Mouse (Mus musculus): ENCODE data around the gene Xiap.

- TF ChIP-seq ZNF384 (IDR thresholded peaks at IDR 0.05; ENCODE audit: low read depth, low read length) (no peak), CHD2 (IDR thresholded peaks at IDR 0.05; ENCODE audit: low read depth, low read length) (no peak), MAFK (IDR thresholded peaks at IDR 0.05; ENCODE audit: insufficient read depth, low read depth, low read length) (no peak), ZC3H11A (IDR thresholded peaks at IDR 0.05; ENCODE audit: borderline replicate concordance, low read depth, low read length) (no peak)
These were observed 40.0 kb upstream of the Xiap start for GRCm38 (mm10) chrX:42019441-42019840.
